Mouse (Mus musculus) neutrophil, adult 59 days (primary cell): ENCODE measurements around the gene Gm49368. TPM values are rescaled to one million over a fixed set of nuclear protein-coding genes. Genes with fewer than 3 reads are reported as not detected.

ENCODE experiments used
- total RNA-seq, 2 experiments: library from RNA; stranded (reverse); gene quantifications; 1 replicate in 1 of 2; 2 replicates in 1 of 2; pipeline ENCODE4 v1.2.4; 2023

Gene Gm49368
- 10 to 100 TPM; 17.9 to 22.6 TPM for total RNA-seq

DNA sequence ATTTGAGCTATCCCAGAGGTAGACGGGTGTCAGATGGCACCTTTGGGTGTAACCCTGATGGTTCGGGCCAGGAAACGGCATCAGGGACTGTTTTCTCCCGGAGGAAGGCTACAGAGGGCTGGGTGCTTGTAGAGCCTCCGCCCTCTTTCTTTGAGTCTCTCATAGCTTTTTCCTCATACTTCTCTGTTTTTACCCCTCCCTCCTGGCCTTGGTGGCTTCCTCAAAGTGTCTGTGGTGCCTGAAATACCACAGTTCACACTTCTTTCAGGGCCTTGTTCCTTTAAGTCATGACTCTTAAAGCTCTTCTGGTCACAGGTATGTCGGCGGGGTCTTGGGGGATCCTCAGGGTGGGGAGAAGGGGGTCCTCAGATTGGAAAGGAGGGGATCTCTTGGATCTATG, at the start of gene Gm49368, which contains the start of gene Itgam:
Gene Gm49368, plus strand, starts transcription at position 228 of the 400 bp plus-strand sequence.
Gene Itgam, plus strand, starts transcription at position 185 of the 400 bp plus-strand sequence.

DNA sequence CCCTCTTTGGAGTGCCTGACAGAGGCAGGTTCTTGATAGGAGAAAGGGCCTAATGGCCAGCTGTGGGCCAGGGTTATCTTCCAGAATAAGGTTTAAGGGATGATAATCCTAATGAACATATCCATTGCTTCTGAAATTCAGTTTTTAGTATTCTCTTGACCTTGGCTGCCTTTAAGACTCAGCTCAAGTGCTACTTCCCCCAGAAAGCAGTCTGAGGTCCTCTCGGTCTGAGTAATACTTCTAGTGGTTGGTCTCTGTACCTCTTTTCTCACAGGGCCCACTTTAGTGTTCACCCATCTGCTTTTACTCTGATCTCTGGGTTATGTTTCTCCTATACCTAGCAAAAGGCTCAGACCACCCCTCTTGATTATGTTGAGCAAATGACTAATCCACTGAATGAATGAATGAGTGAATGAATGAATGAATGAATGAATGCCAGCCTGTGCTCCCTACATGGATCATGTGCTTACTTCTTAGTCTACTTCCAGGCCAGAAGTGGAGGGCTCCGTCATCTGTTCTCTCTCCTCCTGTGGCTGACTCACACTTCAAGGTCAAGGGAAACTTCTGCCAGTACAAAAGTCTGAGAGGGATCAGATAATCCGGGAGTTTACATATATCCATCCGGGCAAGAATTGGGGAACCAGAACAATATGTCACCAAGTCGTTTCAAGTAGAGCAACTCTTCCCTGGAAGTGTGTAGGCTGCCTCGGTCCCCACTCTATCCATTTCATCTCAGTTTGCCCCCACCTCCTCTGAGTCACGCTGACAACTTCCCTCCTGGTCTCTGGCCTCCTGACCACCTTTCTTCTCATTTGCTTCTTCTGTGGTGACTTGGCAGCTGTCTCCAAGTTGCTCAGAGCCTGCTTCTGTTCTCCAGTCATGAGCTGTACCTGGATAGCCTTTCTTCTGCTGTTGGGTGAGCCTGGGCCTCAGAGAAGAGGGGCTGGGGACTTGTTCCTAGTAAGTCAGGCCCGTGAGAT, 66.5 kb downstream of the Gm49368 start, which contains the start of gene Itgax:
Gene Itgax, plus strand, starts transcription at position 807 of the 980 bp plus-strand sequence.

DNA sequence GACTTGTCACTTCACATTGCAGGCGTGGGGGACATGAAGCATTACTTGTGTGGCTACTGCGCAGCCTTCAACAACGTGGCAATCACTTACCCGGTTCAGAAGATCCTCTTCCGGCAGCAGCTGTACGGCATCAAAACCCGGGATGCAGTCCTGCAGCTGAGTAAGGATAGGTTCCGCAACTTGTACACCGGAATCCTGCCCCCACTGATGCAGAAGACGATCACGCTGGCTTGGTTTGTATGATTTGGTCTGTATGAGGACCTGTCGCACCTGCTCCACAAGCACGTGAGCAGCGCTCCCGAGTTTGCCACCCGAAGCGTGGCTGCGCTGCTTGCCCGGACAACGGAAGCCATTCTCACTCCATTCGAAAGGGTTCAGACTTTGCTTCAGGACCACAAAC, 91.6 kb downstream of the Gm49368 start, which contains the start of gene Itgad:
Gene Itgad, plus strand, starts transcription at position 301 of the 400 bp plus-strand sequence.

Other genes with a start within 250 kb of the Gm49368 start
- 10 to 100 TPM; 61.0 to 71.1 TPM for gene Stx4a, start 238.4 kb upstream of the Gm49368 start, total RNA-seq
- not detected for gene Stx1b, start 238.1 kb upstream of the Gm49368 start, total RNA-seq
- 10 to 100 TPM; 39.9 to 40.2 TPM for gene Zfp646, start 186.5 kb upstream of the Gm49368 start, total RNA-seq
- 1 to 10 TPM; 6.9 to 8.2 TPM for gene Zfp668, start 185.9 kb upstream of the Gm49368 start, total RNA-seq
- gene Prss53, start 171.7 kb upstream of the Gm49368 start, total RNA-seq: not detected
- not detected for gene Gm21974, start 167.2 kb upstream of the Gm49368 start, total RNA-seq
- gene Vkorc1, start 167.1 kb upstream of the Gm49368 start, total RNA-seq: 10 to 100 TPM in 1 of 2 experiments, 1 to 10 TPM in 1; 8.9 to 10.6 TPM
- gene Bckdk, start 158.6 kb upstream of the Gm49368 start, total RNA-seq: 10 to 100 TPM; 33.7 to 34.8 TPM
- 10 to 100 TPM; 16.9 to 19.3 TPM for gene Kat8, start 150.2 kb upstream of the Gm49368 start, total RNA-seq
- not detected for gene Prss8, start 132.6 kb upstream of the Gm49368 start, total RNA-seq
- 1 to 10 TPM in 1 of 2 experiments, under 1 TPM in 1; 0.73 to 2.2 TPM for gene Prss36, start 116.0 kb upstream of the Gm49368 start, total RNA-seq
- gene Fus, start 95.2 kb upstream of the Gm49368 start, total RNA-seq: 100 to 1,000 TPM; 381 to 409 TPM
- gene Pycard, start 68.8 kb upstream of the Gm49368 start, total RNA-seq: 10 to 100 TPM; 58.7 to 76.0 TPM
- gene Trim72, start 58.7 kb upstream of the Gm49368 start, total RNA-seq: under 1 TPM; 0.42 to 0.57 TPM
- gene Itgam, start within 50 bp of the Gm49368 start, total RNA-seq: 100 to 1,000 TPM; 810 to 844 TPM
- 10 to 100 TPM; 18.0 to 27.4 TPM for gene Itgax, start 66.9 kb downstream of the Gm49368 start, total RNA-seq
- 1 to 10 TPM; 1.4 to 1.8 TPM for gene Itgad, start 91.7 kb downstream of the Gm49368 start, total RNA-seq
- under 1 TPM in 1 of 2 experiments, not detected in 1; 0.93 TPM for gene Cox6a2, start 143.7 kb downstream of the Gm49368 start, total RNA-seq
- gene Armc5, start 174.7 kb downstream of the Gm49368 start, total RNA-seq: 10 to 100 TPM; 10.5 to 11.5 TPM
- gene 9130023H24Rik, start 175.3 kb downstream of the Gm49368 start, total RNA-seq: 1 to 10 TPM; 4.7 to 4.9 TPM
- 1 to 10 TPM in 1 of 2 experiments, under 1 TPM in 1; 0.91 to 1.2 TPM for gene Tgfb1i1, start 184.1 kb downstream of the Gm49368 start, total RNA-seq
- gene Slc5a2, start 203.0 kb downstream of the Gm49368 start, total RNA-seq: not detected
- 10 to 100 TPM; 13.5 to 15.8 TPM for gene BC017158, start 235.5 kb downstream of the Gm49368 start, total RNA-seq